Mouse (Mus musculus) kidney, adult 9 months (tissue): ENCODE measurements around the gene Apobec3.

Experiments
- DNase-seq: peaks from one replicate; pipeline ENCODE4 v3.0.0; 2022

Gene Apobec3

DNA sequence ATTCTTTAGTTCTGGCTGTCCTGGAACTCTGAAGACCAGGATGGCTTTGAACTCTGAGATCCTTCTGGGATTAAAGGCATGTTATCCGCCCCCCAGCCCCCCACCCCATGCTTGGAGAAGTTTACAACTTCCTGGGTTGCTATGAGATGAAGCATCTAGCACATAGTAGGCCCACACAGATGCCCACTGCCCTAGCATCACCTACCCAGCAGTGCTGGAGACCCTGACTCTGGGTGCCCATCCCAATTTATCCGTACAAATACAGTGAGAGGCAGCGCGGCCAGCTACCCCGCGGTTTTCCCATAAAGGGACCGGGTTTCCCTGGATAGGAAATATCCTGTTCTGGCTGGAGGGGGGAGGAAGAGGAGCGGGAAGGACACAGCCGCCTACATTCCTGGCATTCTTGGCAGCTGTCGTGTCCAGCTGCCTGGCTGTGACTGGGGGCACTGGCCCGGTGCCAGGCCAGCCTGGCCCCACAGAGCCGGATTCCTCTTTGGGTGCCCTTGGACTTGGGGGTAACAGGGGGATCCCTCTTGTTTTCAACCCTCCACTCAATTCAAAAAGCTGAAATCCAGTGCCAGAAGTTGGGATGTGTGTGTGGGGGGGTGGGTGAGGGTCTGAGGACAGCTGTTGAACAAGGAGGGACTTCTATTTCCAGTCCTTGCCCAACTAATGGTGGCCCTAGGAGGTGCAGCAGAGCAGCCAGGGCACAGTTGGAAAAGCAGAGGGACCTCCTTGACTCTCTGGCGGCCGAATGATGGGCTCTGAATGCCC is 60.5 kb downstream of the Apobec3 start:
- DNase-seq: peak; percentile 81

DNA sequence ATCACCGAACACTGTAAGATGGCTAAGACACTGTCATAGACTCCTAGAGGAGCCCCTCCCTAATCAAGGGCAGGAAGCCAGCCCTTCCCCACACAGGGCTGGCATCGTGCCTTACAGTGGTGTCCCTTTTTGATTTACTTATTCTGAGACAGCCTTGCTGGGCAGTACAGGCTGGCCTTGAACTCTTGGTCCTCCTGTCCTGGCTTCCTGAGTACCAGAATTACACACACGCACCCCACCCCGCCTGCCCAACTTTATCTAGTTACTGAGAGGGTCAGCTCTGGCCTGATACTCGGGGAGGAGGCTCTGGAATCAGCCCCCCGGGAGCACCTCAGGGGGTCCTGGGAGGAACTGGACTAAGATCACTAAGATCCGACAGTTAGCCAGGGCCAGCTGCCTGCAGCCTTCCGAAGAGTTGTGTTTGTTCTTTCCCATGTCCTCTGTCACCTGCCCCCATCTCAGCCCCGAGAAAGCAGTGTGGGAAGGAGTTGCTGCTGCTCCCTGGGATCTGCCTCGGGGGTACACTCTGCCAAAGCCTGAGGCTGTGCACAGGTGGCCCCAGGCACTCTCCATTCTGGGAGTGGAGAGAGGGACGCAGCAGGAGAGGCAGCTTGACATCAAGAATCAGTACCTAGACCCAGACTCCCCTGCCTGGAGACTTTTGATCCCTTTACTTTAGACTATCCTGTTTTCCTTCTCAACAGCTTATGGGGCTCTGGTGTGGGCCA is 61.2 kb downstream of the Apobec3 start:
- peak; percentile 82 for DNase-seq

- DNase-seq: peak; percentile 55
These were observed 62.0 kb downstream of the Apobec3 start for GRCm38 (mm10) chr15:79953470-79953869.

DNA sequence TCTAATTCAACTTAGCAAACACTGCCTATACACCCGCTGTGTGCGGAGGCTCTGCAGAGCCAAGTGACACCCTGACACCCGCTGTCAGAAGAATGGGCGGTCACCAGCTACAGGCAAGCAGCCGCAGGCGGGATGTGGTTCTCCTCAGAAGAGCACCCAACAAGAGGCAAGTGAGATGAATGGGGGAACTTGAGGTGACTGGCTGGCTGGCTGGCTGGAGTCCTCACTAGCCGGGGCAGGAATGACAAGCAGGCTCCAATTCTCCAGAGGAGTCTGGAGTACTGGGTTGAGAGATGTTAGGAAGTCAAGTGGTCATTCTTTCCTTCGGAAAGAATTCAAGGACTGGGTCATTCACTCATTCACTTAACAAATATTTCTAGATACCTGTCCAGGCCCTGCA is 65.1 kb downstream of the Apobec3 start:
- DNase-seq: no peak

DNA sequence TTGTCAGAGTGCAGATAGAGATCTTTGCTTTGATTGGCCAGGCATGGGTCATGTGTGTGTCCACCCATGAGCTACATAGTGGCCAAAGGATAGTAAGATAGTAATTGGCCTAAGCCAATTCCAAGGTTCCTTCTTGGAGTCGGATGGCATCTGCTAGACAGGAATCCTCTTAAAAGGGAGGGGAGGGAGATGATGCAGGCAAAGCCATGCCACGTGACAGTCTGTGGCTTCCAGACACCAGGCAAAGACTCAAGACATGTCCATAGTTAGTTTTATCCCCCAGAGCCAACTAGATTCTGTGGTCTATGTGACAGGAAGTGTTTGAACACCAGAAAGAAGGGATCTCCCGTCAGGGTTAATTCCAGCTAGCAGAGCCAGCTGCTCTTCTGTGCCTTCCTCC is 67.0 kb downstream of the Apobec3 start:
- DNase-seq: no peak

GRCm38 (mm10) chr15:79961366-79961921 is 70.0 kb downstream of the Apobec3 start:
- no peak for DNase-seq

DNA sequence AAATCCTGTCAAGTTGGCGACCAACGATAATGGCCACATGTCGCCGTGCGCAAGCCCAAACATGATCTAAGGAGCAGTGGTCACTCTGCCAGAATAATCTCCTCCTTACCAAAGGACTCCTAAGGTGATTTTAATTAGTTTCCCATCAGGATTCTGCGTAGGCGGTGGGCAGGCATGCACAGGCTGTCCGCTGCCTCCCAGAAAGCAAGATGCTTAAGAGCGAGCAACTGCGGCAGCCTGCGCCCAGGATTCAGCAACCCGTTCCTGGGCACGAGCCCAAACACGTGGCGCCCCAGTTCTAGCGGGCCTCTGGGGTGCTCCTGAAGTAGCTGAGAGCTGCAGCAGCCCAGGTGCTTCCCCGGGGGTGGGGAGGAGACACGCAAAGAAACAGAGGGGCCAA is 71.2 kb downstream of the Apobec3 start:
- no peak for DNase-seq

- no peak for DNase-seq
These were observed 72.9 kb downstream of the Apobec3 start for GRCm38 (mm10) chr15:79964376-79964775.
